Mouse (Mus musculus) CH12.LX (cell line): ENCODE measurements around the gene Ephx1. TPM values are rescaled to one million over a fixed set of nuclear protein-coding genes. Genes with fewer than 3 reads are reported as not detected.

Source experiments
- DNase-seq: peaks from one replicate; pipeline ENCODE4 v3.0.0-alpha.2; 2013; ENCODE audit errors: extremely low read depth
- H3K27ac ChIP-seq: 2 replicates; pipeline ENCODE4 v1.5.1; 2012; ENCODE audit warnings: low read depth, mild to moderate bottlenecking, control low read depth, moderate library complexity; ENCODE audit not compliant: insufficient read depth
- H3K27me3 ChIP-seq: replicated peaks from 2 replicates; pipeline ENCODE3; 2012; ENCODE audit warnings: inconsistent platforms
- H3K36me3 ChIP-seq, 2 experiments: replicated peaks in 1 of 2; 2 replicates each; pipeline versions ENCODE3 to v1.6.1; 2012; ENCODE audit warnings: inconsistent platforms in 1 of 2, low read length in 1 of 2, mild to moderate bottlenecking in 1 of 2, mixed read lengths in 1 of 2, moderate library complexity in 1 of 2; ENCODE audit not compliant: control insufficient read depth in 1 of 2, insufficient read depth in 1 of 2
- H3K4me1 ChIP-seq, 2 experiments: 2 replicates each; pipeline ENCODE4 v1.6.1; 2012; ENCODE audit warnings: inconsistent platforms in 1 of 2, moderate library complexity in 1 of 2; ENCODE audit not compliant: insufficient read depth in 2 of 2, control insufficient read depth in 1 of 2
- H3K4me2 ChIP-seq: 2 replicates; pipeline ENCODE4 v1.6.1; 2012; ENCODE audit warnings: low read depth, mild to moderate bottlenecking, control low read depth; ENCODE audit not compliant: poor library complexity, insufficient read depth, severe bottlenecking
- H3K4me3 ChIP-seq, 3 experiments: fragments of 150-350 bp in 1 of 3; sonication (generic) in 1 of 3; replicated peaks in 1 of 3; 2 replicates each; pipeline versions ENCODE3 to v1.5.1; 2011 to 2012; ENCODE audit warnings: low read depth in 2 of 3, low read length in 2 of 3, mild to moderate bottlenecking in 2 of 3, moderate library complexity in 2 of 3, control low read depth in 1 of 3, improper control_type of control experiment in 1 of 3, inconsistent platforms in 1 of 3, mixed read lengths in 1 of 3; ENCODE audit not compliant: poor library complexity in 1 of 3
- H3K79me2 ChIP-seq: replicated peaks from 2 replicates; pipeline ENCODE4 v1.6.1; 2012; ENCODE audit warnings: mild to moderate bottlenecking, moderate library complexity; ENCODE audit not compliant: control insufficient read depth, poor library complexity, insufficient read depth, severe bottlenecking; ENCODE audit errors: extremely low read depth
- H3K9ac ChIP-seq: 2 replicates; pipeline ENCODE4 v1.6.1; 2012; ENCODE audit warnings: low read depth, mild to moderate bottlenecking, control low read depth, moderate library complexity; ENCODE audit not compliant: insufficient read depth
- H3K9me3 ChIP-seq: replicated peaks from 2 replicates; pipeline ENCODE3; 2012; ENCODE audit warnings: low read length, inconsistent platforms, mixed read lengths
- BHLHE40 ChIP-seq: IDR thresholded peaks from 2 replicates; pipeline ENCODE4 v1.6.1; 2011; ENCODE audit warnings: mild to moderate bottlenecking, low read depth, low read length, improper control_type of control experiment
- CTCF ChIP-seq, 2 experiments: IDR thresholded peaks in 1 of 2; conservative IDR thresholded peaks in 1 of 2; 2 replicates each; pipeline ENCODE4 v1.5.1; 2011 to 2012; ENCODE audit warnings: low read depth in 2 of 2, low read length in 2 of 2, improper control_type of control experiment in 1 of 2, inconsistent platforms in 1 of 2, mild to moderate bottlenecking in 1 of 2, moderate library complexity in 1 of 2
- E2F4 ChIP-seq: IDR thresholded peaks from 2 replicates; pipeline ENCODE4 v1.6.1; 2011; ENCODE audit warnings: low read depth, low read length, improper control_type of control experiment; ENCODE audit not compliant: insufficient replicate concordance
- ELF1 ChIP-seq: IDR thresholded peaks from 2 replicates; pipeline ENCODE4 v1.6.1; 2014; ENCODE audit warnings: low read depth, mild to moderate bottlenecking, inconsistent platforms, low read length, improper control_type of control experiment
- EP300 ChIP-seq: IDR thresholded peaks from 2 replicates; pipeline ENCODE4 v1.6.1; 2011; ENCODE audit warnings: low read length, improper control_type of control experiment
- ETS1 ChIP-seq: conservative IDR thresholded peaks from 2 replicates; pipeline ENCODE4 v1.6.1; 2012; ENCODE audit warnings: low read depth, mild to moderate bottlenecking, inconsistent platforms, low read length, improper control_type of control experiment, moderate library complexity
- IRF4 ChIP-seq: IDR thresholded peaks from 2 replicates; pipeline ENCODE4 v1.6.1; 2014; ENCODE audit warnings: low read depth, mild to moderate bottlenecking, inconsistent platforms, low read length, improper control_type of control experiment
- JUN ChIP-seq: IDR thresholded peaks from 2 replicates; pipeline ENCODE4 v1.6.1; 2011; ENCODE audit warnings: low read depth, mild to moderate bottlenecking, low read length, improper control_type of control experiment, moderate library complexity; ENCODE audit not compliant: insufficient read depth
- JUND ChIP-seq: conservative IDR thresholded peaks from 2 replicates; pipeline ENCODE4 v1.6.1; 2011; ENCODE audit warnings: low read depth, low read length, improper control_type of control experiment
- KAT2A ChIP-seq: IDR thresholded peaks from 2 replicates; pipeline ENCODE4 v1.6.1; 2012; ENCODE audit warnings: low read length, improper control_type of control experiment, inconsistent platforms; ENCODE audit not compliant: insufficient replicate concordance
- MAX ChIP-seq: IDR thresholded peaks from 2 replicates; pipeline ENCODE4 v1.6.1; 2011; ENCODE audit warnings: low read length, improper control_type of control experiment
- MAZ ChIP-seq: IDR thresholded peaks from 2 replicates; pipeline ENCODE4 v1.6.1; 2012; ENCODE audit warnings: low read depth, mild to moderate bottlenecking, inconsistent platforms, low read length, improper control_type of control experiment, moderate library complexity
- MEF2A ChIP-seq: IDR thresholded peaks from 2 replicates; pipeline ENCODE4 v1.6.1; 2014; ENCODE audit warnings: low read depth, mild to moderate bottlenecking, inconsistent platforms, low read length, improper control_type of control experiment, borderline replicate concordance
- MXI1 ChIP-seq: IDR thresholded peaks from 2 replicates; pipeline ENCODE4 v1.6.1; 2011; ENCODE audit warnings: mild to moderate bottlenecking, low read depth, low read length, improper control_type of control experiment
- MYC ChIP-seq: IDR thresholded peaks from 2 replicates; pipeline ENCODE4 v1.6.1; 2011; ENCODE audit warnings: low read depth, mild to moderate bottlenecking, improper control_type of control experiment, low read length
- PAX5 ChIP-seq: IDR thresholded peaks from 2 replicates; pipeline ENCODE4 v1.6.1; 2012; ENCODE audit warnings: low read length, inconsistent platforms, mixed read lengths
- POLR2AphosphoS2 ChIP-seq: IDR thresholded peaks from 2 replicates; pipeline ENCODE4 v1.6.1; 2011; ENCODE audit warnings: low read depth, low read length, improper control_type of control experiment
- RAD21 ChIP-seq: IDR thresholded peaks from 2 replicates; pipeline ENCODE4 v1.6.1; 2011; ENCODE audit warnings: low read depth, mild to moderate bottlenecking, low read length, improper control_type of control experiment, moderate library complexity
- RCOR1 ChIP-seq: conservative IDR thresholded peaks from 2 replicates; pipeline ENCODE4 v1.6.1; 2012; ENCODE audit warnings: low read depth, mild to moderate bottlenecking, inconsistent platforms, low read length, improper control_type of control experiment
- SIN3A ChIP-seq: IDR thresholded peaks from 2 replicates; pipeline ENCODE4 v1.6.1; 2012; ENCODE audit warnings: low read length, improper control_type of control experiment, inconsistent platforms
- SMC3 ChIP-seq: IDR thresholded peaks from 2 replicates; pipeline ENCODE4 v1.6.1; 2011; ENCODE audit warnings: low read depth, low read length, improper control_type of control experiment
- TCF12 ChIP-seq: IDR thresholded peaks from 2 replicates; pipeline ENCODE4 v1.6.1; 2014; ENCODE audit warnings: low read depth, mild to moderate bottlenecking, inconsistent platforms, low read length, improper control_type of control experiment
- UBTF ChIP-seq: IDR thresholded peaks from 2 replicates; pipeline ENCODE4 v1.6.1; 2012; ENCODE audit warnings: low read depth, mild to moderate bottlenecking, inconsistent platforms, low read length, improper control_type of control experiment, moderate library complexity
- ZMIZ1 ChIP-seq: IDR thresholded peaks from 2 replicates; pipeline ENCODE4 v1.6.1; 2012; ENCODE audit warnings: low read depth, mild to moderate bottlenecking, inconsistent platforms, low read length, improper control_type of control experiment
- ZNF384 ChIP-seq: IDR thresholded peaks from 2 replicates; pipeline ENCODE4 v1.6.1; 2012; ENCODE audit warnings: low read depth, low read length, improper control_type of control experiment, inconsistent platforms
- dilution Hi-C: fragments of 300-500 bp; cut with MboI; formaldehyde crosslinking; loops from 2 replicates; pipeline ENCODE4 v1.14.3; 2020; ENCODE audit warnings: low sequenced_read_pairs; ENCODE audit not compliant: extremely low pct_unique_long_range_greater_than_20kb, extremely low pct_ligation_motif_present
- in situ Hi-C: fragments of 300-500 bp; cut with MboI; formaldehyde crosslinking; loops from 3 replicates; pipeline ENCODE4 v1.14.3; 2019; ENCODE audit warnings: low sequenced_read_pairs, low pct_ligation_motif_present, low pct_unique_long_range_greater_than_20kb, mixed read lengths
- polyA plus RNA-seq: library from polyadenylated mRNA; unstranded; fragments of >175 nt; gene quantifications from 2 replicates; pipeline ENCODE4 v1.2.1, GENCODE M21; 2012; ENCODE audit warnings: low read depth; ENCODE audit not compliant: insufficient read length
- total RNA-seq, 2 experiments: library from RNA; depleted of rRNA; stranded (reverse); fragments of 300-350 nt in 1 of 2; fragments of >200 nt in 1 of 2; gene quantifications; 2 replicates each; pipeline ENCODE4 v1.2.3; 2012 to 2014

Ephx1 gene
- total and polyA plus RNA-seq, 3 experiments, result 10.7 to 20.7 (median 12.0) TPM

- no peak for DNase-seq
- peaks cover 14% of the 10 kb centered on the region for H3K27me3 ChIP-seq
Observed at GRCm38 (mm10) chr1:180929599-180929998, 91.1 kb downstream of the Ephx1 start.

GRCm38 (mm10) chr1:180926286-180926685 is 94.4 kb downstream of the Ephx1 start:
- Histone ChIP-seq H3K79me2 (no peaks in the 10 kb centered on the region), H3K27ac (no peak overlapping the region), H3K4me3 (no peak overlapping the region), H3K9me3 (no peaks in the 10 kb centered on the region), H3K9ac (no peak overlapping the region), H3K4me1 (peaks cover 24 to 58% of the 10 kb centered on the region in 2 experiments), H3K27me3 (no peaks in the 10 kb centered on the region), H3K4me2 (peak overlapping the region; percentile 14; the same call in 1 of the 2 replicates), H3K36me3 (no peaks in the 10 kb centered on the region)
- dilution Hi-C loops, result no loop called here
- peak; percentile 62 for DNase-seq
- TF ChIP-seq PAX5 (no peak), IRF4 (peak; percentile 90), MAZ (peak; percentile 57; the same call in 1 of the 2 replicates), EP300 (peak; percentile 89), POLR2AphosphoS2 (no peak), MYC (no peak), TCF12 (peak; percentile 68; the same call in 1 of the 2 replicates), JUND (peak; percentile 80; the same call in 1 of the 2 replicates), MEF2A (peak; percentile 49; the same call in 1 of the 2 replicates), ZNF384 (no peak), E2F4 (no peak), RCOR1 (peak; percentile 78; the same call in 1 of the 2 replicates), ELF1 (no peak), KAT2A (no peak), CTCF (conservative IDR thresholded peaks at IDR 0.05 in 1 of 2, IDR thresholded peaks at IDR 0.05 in 1 of 2; ENCODE audit: low read depth in 2 of 2, low read length in 2 of 2) (no peak), MXI1 (no peak), MAX (0 out of 2 replicates have a peak, but pooled peaks have one; percentile 30), SMC3 (no peak), ZMIZ1 (no peak), BHLHE40 (peak; percentile 97), UBTF (no peak), SIN3A (0 out of 2 replicates have a peak, but pooled peaks have one; percentile 23), JUN (peak; percentile 40; the same call in 1 of the 2 replicates), ETS1 (peak; percentile 71)
- in situ Hi-C loops, result no loop called here

More at GRCm38 (mm10) chr1:180929599-180929998, 91.1 kb downstream of the Ephx1 start:
- Histone ChIP-seq H3K4me3 (no peak overlapping the region), H3K9me3 (no peaks in the 10 kb centered on the region), H3K27ac (no peak overlapping the region), H3K4me1 (peaks cover 11 to 35% of the 10 kb centered on the region in 2 experiments), H3K79me2 (no peaks in the 10 kb centered on the region), H3K9ac (no peak overlapping the region), H3K36me3 (no peaks in the 10 kb centered on the region), H3K4me2 (no peak overlapping the region)
- dilution Hi-C loops (no loop called here), in situ Hi-C loops (no loop called here)
- TF ChIP-seq RAD21 (no peak), IRF4 (no peak)
